Mouse (Mus musculus) thymus, adult 2 months (tissue): Measurements from ENCODE around the gene Teddm1a.

Experiments used
- CTCF ChIP-seq: fragments of 200-500 bp; IDR thresholded peaks from 2 replicates; pipeline ENCODE4 v1.5.1; 2012; ENCODE audit warnings: mild to moderate bottlenecking, control low read depth, low read length, moderate library complexity, borderline replicate concordance; ENCODE audit not compliant: control insufficient read depth, poor library complexity, insufficient read depth; ENCODE audit errors: extremely low read depth
- POLR2A ChIP-seq: fragments of 200-500 bp; IDR thresholded peaks from 2 replicates; pipeline ENCODE4 v1.6.1; 2012; ENCODE audit warnings: mild to moderate bottlenecking, low read length, control low read depth, moderate library complexity; ENCODE audit not compliant: control insufficient read depth, poor library complexity, insufficient read depth; ENCODE audit errors: extremely low read depth

DNA sequence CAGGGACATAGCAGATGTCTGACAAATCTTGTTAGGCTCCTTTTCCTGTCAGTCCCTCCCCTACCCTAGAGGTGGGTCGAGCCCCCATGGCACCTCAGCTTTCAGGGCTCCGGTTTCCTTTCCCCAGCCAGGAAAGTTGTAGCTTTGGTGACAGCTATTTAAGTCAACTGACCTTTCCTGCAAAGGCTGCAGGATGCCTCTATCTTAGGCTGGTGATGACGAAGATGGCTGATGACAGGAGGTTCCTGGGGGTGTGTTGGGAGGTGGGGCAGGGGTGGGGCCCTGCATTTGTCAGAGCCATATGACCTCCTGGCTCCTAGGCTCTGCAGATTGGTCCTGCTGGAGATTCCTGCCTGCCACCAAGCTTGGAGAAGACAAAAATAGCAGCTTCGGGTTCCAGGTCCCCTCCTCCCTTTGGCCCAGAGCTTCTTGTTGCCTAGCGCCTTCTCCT lies 31.1 kb downstream of the Teddm1a start:
- TF ChIP-seq CTCF (no peak), POLR2A (no peak)
